ENCODE assay signal across 8 mouse cellular contexts in genomic region chr11:69015644-69016441, GRCm38 (mm10). TPM values are rescaled to one million over a fixed set of nuclear protein-coding genes. Genes with fewer than 3 reads are reported as not detected.
A peak's percentile ranks its signal among the peaks of the same experiment; 100 is the strongest.
DNase-seq lines count a peak whose midpoint lies in the region; ATAC-seq and TF ChIP-seq lines count a peak whose summit lies in the region.

Gene Ctc1 (plus strand): TSS chr11:69015911.

- H3K27ac ChIP-seq in cortical plate, adult 2 months (ENCODE audit: insufficient read depth, low read length) = no peak within 1 kb of the TSS

- peak within 1 kb of the TSS; percentile 48 for H3K4me3 ChIP-seq in cortical plate, adult 2 months (ENCODE audit: insufficient read depth, low read length)

- peaks cover 4% of the 10 kb centered on the region for H3K4me1 ChIP-seq in cortical plate, adult 2 months (ENCODE audit: control insufficient read depth, insufficient read depth, low read length)

- intact Hi-C loops in left cerebral cortex, postnatal 10 days (cut with DNase I) = no loop called here

- peak; percentile 80 for DNase-seq in gastrocnemius, postnatal 10 days
- peak; percentile 87 to 94 for DNase-seq in left cerebral cortex, postnatal 10 days (ENCODE audit: extremely low spot score in 1 of 2, low spot score in 2 of 2)
- peak; percentile 91 for DNase-seq in right cerebral cortex, postnatal 25 days
- DNase-seq in urinary bladder, postnatal 4 days (ENCODE audit: low spot score in 2 of 2) = peak; percentile 82 to 88

- TF ChIP-seq CTCF in cortical plate, adult 2 months (IDR thresholded peaks at IDR 0.05; ENCODE audit: extremely low read depth, insufficient read depth, low read length) = peak; percentile 50

- ATAC-seq in activated CD4-positive, CD25-positive, alpha-beta regulatory T cell, adult 4 months = peak; percentile 93
- ATAC-seq in inflammation-experienced regulatory T-cells, adult 6 months = peak; percentile 96
- ATAC-seq in megakaryocyte-erythroid progenitor cell, adult 5-6 weeks (replicated peaks; ENCODE audit: low FRiP score, low TSS enrichment, poor library complexity, severe bottlenecking) = peak; percentile 94

- peak; percentile 82 for TF ChIP-seq POLR2A in cortical plate, adult 2 months (IDR thresholded peaks at IDR 0.05; ENCODE audit: extremely low read depth, insufficient read depth, low read length)

RNA-seq across cellular contexts. Expression of gene Ctc1, which starts in this region (rescaled TPM):
- polyA plus RNA-seq in activated CD4-positive, CD25-positive, alpha-beta regulatory T cell, adult 4 months (2017; shearing (Covaris generic)) = 10 to 100 TPM in 1 of 2 experiments, 1 to 10 TPM in 1; 8.7 to 14.6 TPM
- 47.0 and 50.0 TPM in 2 replicates for polyA plus RNA-seq in cortical plate, adult 2 months (2012; rRNA removed)
- total RNA-seq in gastrocnemius, postnatal 10 days (2021) = 10 to 100 TPM; 11.2 to 17.2 TPM
- 10 to 100 TPM in 1 of 3 experiments, 1 to 10 TPM in 2; 9.7 to 16.4 (median 9.8) TPM for polyA plus RNA-seq in inflammation-experienced regulatory T-cells, adult 6 months (2017; shearing (Covaris generic))
- total RNA-seq in left cerebral cortex, postnatal 10 days (2021) = 10 to 100 TPM; 48.1 to 49.2 TPM
- total RNA-seq in megakaryocyte-erythroid progenitor cell, adult 5-6 weeks (2014; fragmentation: Nextera tagmentation) = 40.4 and 46.7 TPM in 2 replicates
- 9.6 and 20.4 TPM in 2 replicates for total RNA-seq in megakaryocyte-erythroid progenitor cell, adult 5-6 weeks (2017)
